Mouse (Mus musculus) embryonic fibroblast, embryonic 13.5 days (primary cell): ENCODE measurements around the gene Pik3r1. TPM values are rescaled to one million over a fixed set of nuclear protein-coding genes. Genes with fewer than 3 reads are reported as not detected.

Experiments used
- H3K27ac ChIP-seq: 2 replicates; pipeline ENCODE4 v1.5.1; 2012; ENCODE audit warnings: low read length, control low read depth, inconsistent platforms; ENCODE audit not compliant: insufficient read depth
- H3K4me1 ChIP-seq: 2 replicates; pipeline ENCODE4 v1.6.1; 2011; ENCODE audit warnings: low read length; ENCODE audit not compliant: control insufficient read depth, insufficient read depth
- H3K4me3 ChIP-seq: 2 replicates; pipeline ENCODE4 v1.5.1; 2011; ENCODE audit warnings: mild to moderate bottlenecking, control low read depth, low read length; ENCODE audit not compliant: insufficient read depth
- CTCF ChIP-seq: IDR thresholded peaks from 2 replicates; pipeline ENCODE4 v1.5.1; 2011; ENCODE audit warnings: mild to moderate bottlenecking, control low read depth, low read length, moderate library complexity, borderline replicate concordance; ENCODE audit not compliant: insufficient read depth
- POLR2A ChIP-seq: IDR thresholded peaks from 2 replicates; pipeline ENCODE4 v1.6.1; 2011; ENCODE audit warnings: low read depth, mild to moderate bottlenecking, control low read depth, low read length, moderate library complexity
- polyA plus RNA-seq: library from polyadenylated mRNA; stranded (reverse); fragments of >200 nt; gene quantifications from 2 replicates; pipeline ENCODE4 v1.2.4, GENCODE M21; 2011; ENCODE audit warnings: low read depth; ENCODE audit not compliant: missing spikeins, insufficient read length

Pik3r1 gene
- polyA plus RNA-seq, 1 experiment: 78.3 TPM

DNA sequence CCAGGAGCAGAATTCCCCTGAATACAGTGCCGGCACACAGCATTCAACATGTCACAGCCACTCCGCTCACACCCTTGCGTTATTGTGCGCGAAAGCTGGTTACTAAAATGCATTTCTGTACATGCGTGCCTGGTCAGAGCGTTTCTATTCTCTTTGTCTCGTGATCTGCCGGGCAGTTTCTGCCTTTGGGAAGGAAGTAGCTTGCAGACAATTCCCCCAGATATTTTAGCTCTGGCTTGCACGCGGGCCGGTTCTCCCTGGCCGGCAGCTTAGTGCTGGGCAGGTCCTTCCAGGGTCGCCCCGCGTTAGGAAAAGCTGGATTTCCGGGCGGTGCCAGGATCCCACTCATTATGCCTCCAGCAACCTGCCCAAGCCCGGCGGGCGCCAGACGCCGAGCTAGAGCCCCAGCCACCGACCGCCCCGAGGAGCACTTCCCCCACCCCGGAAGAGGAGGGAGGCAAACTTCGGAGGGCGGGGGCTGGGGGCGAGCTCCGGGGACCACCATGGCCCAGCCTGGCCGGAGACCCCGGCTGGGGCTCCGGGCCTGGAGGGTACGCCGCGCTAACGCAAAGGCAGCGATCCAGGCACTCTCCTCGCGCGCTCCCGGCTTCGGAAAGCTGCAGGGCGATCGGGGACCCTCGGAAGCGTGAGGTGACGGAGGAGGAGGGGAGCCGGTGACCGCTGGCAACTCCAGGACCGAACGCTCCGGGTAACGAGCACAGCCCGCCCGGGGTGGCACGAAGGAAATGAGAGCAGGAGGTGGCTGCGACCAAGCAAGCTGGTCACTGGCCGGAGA, 806 bp downstream of the Pik3r1 start:
- H3K4me3 ChIP-seq: peak overlapping the region; percentile 99
- peaks cover 6% of the 10 kb centered on the region for H3K4me1 ChIP-seq
- H3K27ac ChIP-seq: peak overlapping the region; percentile 76
- TF ChIP-seq CTCF (no peak), POLR2A (no peak; the same call in 1 of the 2 replicates)

DNA sequence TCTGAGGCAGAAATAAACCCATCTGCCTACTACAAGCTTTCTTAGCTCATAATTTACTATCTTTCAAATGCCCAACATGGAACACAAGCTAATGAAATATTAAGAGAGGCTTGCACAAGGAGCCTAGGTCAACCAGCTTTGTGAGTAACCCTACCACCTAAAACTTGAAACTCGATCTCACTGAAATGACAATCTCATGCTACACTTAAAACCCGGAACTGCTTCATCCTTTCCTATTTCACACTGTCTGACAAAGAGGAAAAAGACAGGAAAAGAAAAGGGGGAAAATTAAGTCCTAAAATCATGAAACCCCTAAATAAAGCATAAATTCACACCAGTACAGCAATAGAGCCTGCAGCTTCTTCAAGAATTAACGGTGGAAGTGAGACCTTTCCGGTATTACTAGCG, 1.4 kb downstream of the Pik3r1 start:
- H3K4me1 ChIP-seq: peaks cover 6% of the 10 kb centered on the region
- no peak for TF ChIP-seq CTCF
- no peak for TF ChIP-seq POLR2A
- H3K4me3 ChIP-seq: peak overlapping the region; percentile 99
- 0 out of 2 replicates have a peak overlapping the region, but pooled peaks have one; percentile 9 for H3K27ac ChIP-seq

DNA sequence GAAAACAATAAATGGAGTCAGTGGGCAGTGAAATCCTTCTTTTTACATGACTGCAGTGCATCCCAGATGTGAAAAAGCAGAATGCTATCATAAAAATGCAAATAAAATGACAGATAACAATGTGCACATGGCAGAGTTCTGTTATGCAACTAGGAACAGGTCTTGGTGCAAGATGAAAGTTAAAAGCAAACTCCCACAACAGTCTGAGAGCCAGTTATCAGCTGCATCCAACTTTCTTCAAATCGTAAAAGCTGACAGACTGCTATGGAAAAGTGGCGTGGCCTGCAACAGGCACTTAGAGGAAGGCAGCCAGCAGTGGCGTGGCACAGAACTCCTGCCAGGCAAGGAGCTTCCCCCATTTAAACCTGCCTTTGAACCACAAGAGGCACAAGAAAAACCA, 2.0 kb downstream of the Pik3r1 start:
- Histone ChIP-seq H3K4me1 (peaks cover 6% of the 10 kb centered on the region), H3K4me3 (peak overlapping the region; percentile 99), H3K27ac (no peak overlapping the region)
- no peak for TF ChIP-seq POLR2A
- no peak for TF ChIP-seq CTCF

DNA sequence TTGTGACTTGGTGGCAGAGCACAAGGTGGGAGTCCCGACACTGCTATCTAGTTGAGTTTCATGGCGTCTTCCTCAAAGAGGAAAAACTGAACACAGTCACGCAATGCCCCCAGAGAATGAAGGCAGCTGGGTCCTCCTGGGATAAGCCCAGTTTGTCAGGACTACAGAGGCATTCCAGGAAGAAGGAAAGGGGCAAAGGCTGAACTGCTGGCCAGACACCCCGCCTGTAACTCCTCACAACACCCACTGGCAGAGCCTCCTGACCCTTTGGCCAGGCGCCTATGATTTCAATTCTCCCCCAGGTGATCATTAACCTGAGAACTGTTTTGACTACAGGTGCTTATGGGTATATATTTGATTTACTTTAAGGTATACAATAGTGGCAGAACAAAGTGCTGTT, 3.9 kb downstream of the Pik3r1 start:
- TF ChIP-seq POLR2A (no peak), CTCF (no peak)
- H3K27ac ChIP-seq: no peak overlapping the region
- peaks cover 10% of the 10 kb centered on the region for H3K4me1 ChIP-seq
- H3K4me3 ChIP-seq: no peak overlapping the region

DNA sequence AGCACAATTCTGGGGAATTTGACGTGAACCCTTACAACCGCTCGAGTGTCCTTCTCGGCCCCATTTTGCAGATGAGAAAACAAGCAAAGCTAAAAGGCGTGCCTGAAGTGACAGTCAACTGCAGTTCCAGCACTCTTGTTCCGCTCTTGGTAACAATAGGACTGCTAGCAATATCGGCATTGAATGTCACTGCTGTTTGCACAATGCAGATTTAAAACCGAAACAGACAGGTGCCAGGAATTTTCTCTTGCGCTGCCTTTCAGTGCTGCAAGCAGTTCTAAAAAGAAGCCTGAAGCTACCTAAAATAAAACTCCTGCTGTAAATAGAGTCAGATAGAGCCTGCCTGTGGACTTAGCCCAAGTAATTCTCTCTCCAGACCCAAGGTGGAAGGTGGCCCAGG, 4.3 kb downstream of the Pik3r1 start:
- no peak for TF ChIP-seq POLR2A
- no peak for TF ChIP-seq CTCF
- no peak overlapping the region for H3K4me3 ChIP-seq
- peaks cover 11% of the 10 kb centered on the region for H3K4me1 ChIP-seq
- no peak overlapping the region for H3K27ac ChIP-seq

DNA sequence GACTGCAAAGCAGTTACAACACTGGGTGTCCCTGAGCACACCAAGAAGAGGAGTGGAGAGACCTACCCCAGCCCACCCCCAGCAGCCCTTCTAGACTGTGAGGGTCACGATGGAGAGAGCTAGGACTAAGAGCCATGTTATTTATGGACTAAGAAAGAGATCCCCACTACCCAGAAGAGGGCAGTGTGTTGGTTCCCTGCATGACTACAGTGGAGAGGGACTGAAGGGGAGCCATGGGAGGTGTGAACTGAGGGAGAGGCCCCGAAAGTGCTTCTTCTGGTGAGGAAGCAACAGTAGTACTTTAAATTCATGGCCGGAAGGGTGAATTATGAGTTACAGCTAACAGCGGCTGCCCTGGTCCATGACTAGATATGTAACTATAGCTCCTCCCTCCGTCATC, 4.9 kb downstream of the Pik3r1 start:
- Histone ChIP-seq H3K27ac (no peak overlapping the region), H3K4me3 (no peak overlapping the region), H3K4me1 (peaks cover 15% of the 10 kb centered on the region)
- no peak for TF ChIP-seq POLR2A
- TF ChIP-seq CTCF: no peak

DNA sequence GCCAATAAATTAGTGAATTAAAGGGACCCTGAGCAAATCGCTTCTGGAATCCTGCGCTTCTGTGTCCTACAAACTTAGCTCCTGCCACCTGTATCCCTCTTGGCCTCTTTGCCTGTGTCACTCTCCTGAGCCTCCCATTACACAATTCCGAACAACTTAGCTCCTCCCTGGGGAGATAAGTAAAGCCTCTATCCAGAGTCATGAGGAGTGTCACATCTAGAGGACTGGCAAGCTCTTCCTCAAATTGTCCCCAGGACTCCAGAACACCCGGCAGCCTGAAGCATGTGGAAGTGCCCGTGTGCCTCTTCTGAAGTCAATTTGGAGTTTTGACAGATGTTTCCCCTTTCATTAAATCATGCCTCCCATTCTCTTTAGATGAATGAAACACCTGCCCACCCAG, 6.4 kb downstream of the Pik3r1 start:
- TF ChIP-seq CTCF (no peak), POLR2A (no peak)
- Histone ChIP-seq H3K4me1 (peaks cover 21% of the 10 kb centered on the region), H3K27ac (no peak overlapping the region), H3K4me3 (no peak overlapping the region)

DNA sequence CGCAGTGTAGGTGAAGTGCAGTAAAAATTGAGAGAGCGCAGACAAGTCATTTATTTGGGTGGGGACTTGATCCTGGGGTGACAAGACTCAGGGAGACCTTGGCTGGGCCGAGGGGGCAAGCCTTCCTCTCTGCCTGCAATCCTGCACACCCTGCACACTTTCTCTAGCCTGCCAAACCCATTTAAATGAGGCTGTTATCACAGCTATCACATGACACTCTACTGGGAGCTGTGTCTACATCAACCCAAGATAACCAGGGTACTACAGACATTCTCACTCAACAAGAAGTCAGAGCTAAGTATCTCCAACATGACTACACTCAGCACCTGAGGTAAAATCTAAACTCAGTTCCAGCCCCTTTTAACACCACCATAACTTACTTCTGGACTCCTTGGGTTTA, 7.1 kb downstream of the Pik3r1 start:
- no peak overlapping the region for H3K4me3 ChIP-seq
- H3K27ac ChIP-seq: no peak overlapping the region
- peaks cover 21% of the 10 kb centered on the region for H3K4me1 ChIP-seq
- TF ChIP-seq CTCF (no peak), POLR2A (no peak)

DNA sequence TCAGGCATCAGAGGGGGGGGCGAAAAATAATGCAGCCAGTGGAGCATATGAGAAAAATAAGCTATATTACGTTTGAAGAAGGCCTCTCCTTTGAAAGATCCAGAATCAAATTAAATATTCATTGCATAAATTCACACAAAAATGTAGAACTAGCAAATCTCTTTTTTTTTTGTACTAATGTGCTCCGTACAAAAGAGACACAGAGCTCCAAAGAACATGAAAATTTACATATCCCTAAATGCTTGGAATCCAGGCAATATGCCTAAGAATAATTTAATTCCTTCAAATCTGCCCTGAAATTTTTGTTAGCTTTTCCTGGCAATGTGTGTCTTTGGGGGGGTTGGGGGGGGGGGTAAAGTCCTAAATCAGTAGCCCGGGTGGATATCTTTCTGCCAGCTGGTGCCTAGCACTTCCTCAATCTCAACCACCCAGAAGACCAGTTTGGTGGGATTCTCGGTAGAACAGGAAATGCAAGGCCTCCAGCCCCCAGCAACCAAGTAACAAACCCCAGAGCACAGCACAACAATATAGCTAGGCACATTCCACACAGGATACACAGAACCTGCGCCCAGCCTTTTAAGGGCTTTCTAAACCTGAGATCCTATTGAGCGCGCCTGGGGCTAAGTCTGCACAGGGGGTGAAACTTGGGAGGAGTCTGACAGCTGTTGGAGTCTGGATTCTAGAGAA, 7.9 kb downstream of the Pik3r1 start:
- TF ChIP-seq POLR2A (no peak), CTCF (no peak)
- Histone ChIP-seq H3K27ac (no peak overlapping the region), H3K4me1 (peaks cover 19% of the 10 kb centered on the region), H3K4me3 (no peak overlapping the region)

DNA sequence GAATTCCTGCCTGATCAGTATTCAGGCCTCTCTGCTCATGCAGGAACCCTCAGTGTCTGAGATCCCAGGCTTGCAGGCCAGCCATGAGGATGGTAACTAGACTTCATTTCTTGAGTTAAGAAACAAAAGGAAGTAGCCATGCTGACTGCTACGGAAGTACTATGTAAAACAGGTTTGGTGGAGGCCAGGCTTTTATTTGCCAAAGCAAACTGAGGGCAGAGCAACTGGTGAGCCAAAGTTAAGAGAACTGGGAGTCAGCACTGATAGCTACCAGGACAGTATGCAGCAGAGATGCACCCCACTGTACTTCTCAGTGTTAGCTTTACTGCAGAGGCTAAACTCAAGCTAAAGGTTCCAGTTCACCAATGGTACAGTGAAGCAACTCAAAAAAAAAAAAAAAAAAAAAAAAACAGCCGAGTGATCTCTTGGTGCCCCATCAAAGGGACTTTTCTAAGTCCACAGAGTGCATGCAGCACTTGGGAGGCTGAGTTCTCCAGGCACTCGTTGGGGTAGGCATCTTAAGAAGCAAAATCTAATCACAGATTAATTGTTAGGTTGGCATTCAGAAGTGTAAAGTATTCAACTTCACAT, 8.6 kb downstream of the Pik3r1 start:
- TF ChIP-seq POLR2A (no peak), CTCF (no peak)
- no peak overlapping the region for H3K27ac ChIP-seq
- peaks cover 15% of the 10 kb centered on the region for H3K4me1 ChIP-seq

More for the DNA sequence above, 8.6 kb downstream of the Pik3r1 start:
- H3K4me3 ChIP-seq: no peak overlapping the region
